Mouse (Mus musculus) olfactory bulb, adult 2 months (tissue): ENCODE results near the gene Pde6d.

Experiments
- CTCF ChIP-seq: fragments of 200-500 bp; IDR thresholded peaks from 2 replicates; pipeline ENCODE4 v1.5.1; 2012; ENCODE audit warnings: low read depth, mild to moderate bottlenecking, low read length, moderate library complexity; ENCODE audit not compliant: insufficient read depth
- POLR2A ChIP-seq: fragments of 200-500 bp; IDR thresholded peaks from 2 replicates; pipeline ENCODE4 v1.6.1; 2012; ENCODE audit warnings: mild to moderate bottlenecking, low read depth, low read length, moderate library complexity; ENCODE audit not compliant: insufficient read depth

- TF ChIP-seq CTCF (no peak), POLR2A (no peak)
Observed at GRCm38 (mm10) chr1:86504697-86505421, 77.6 kb downstream of the Pde6d start.
